Mouse (Mus musculus) CH12.LX (cell line): Measurements from ENCODE around the gene Rassf5.

Source experiments
- CTCF ChIP-seq, 2 experiments: IDR thresholded peaks in 1 of 2; conservative IDR thresholded peaks in 1 of 2; 2 replicates each; pipeline ENCODE4 v1.5.1; 2011 to 2012; ENCODE audit warnings: low read depth in 2 of 2, low read length in 2 of 2, improper control_type of control experiment in 1 of 2, inconsistent platforms in 1 of 2, mild to moderate bottlenecking in 1 of 2, moderate library complexity in 1 of 2
- EP300 ChIP-seq: IDR thresholded peaks from 2 replicates; pipeline ENCODE4 v1.6.1; 2011; ENCODE audit warnings: low read length, improper control_type of control experiment
- ETS1 ChIP-seq: conservative IDR thresholded peaks from 2 replicates; pipeline ENCODE4 v1.6.1; 2012; ENCODE audit warnings: low read depth, mild to moderate bottlenecking, inconsistent platforms, low read length, improper control_type of control experiment, moderate library complexity
- JUND ChIP-seq: conservative IDR thresholded peaks from 2 replicates; pipeline ENCODE4 v1.6.1; 2011; ENCODE audit warnings: low read depth, low read length, improper control_type of control experiment
- MAX ChIP-seq: IDR thresholded peaks from 2 replicates; pipeline ENCODE4 v1.6.1; 2011; ENCODE audit warnings: low read length, improper control_type of control experiment
- POLR2A ChIP-seq: IDR thresholded peaks from 2 replicates; pipeline ENCODE4 v1.6.1; 2011; ENCODE audit warnings: low read depth, mild to moderate bottlenecking, improper control_type of control experiment, low read length
- RCOR1 ChIP-seq: conservative IDR thresholded peaks from 2 replicates; pipeline ENCODE4 v1.6.1; 2012; ENCODE audit warnings: low read depth, mild to moderate bottlenecking, inconsistent platforms, low read length, improper control_type of control experiment
- USF1 ChIP-seq: IDR thresholded peaks from 2 replicates; pipeline ENCODE4 v1.6.1; 2014; ENCODE audit warnings: low read depth, mild to moderate bottlenecking, inconsistent platforms, low read length, improper control_type of control experiment

GRCm38 (mm10) chr1:131276831-131277230 is 31.8 kb upstream of the Rassf5 start:
- TF ChIP-seq USF1 (no peak), CTCF (conservative IDR thresholded peaks at IDR 0.05 in 1 of 2, IDR thresholded peaks at IDR 0.05 in 1 of 2; ENCODE audit: low read depth in 2 of 2, low read length in 2 of 2) (no peak), ETS1 (0 out of 2 replicates have a peak, but pooled peaks have one; percentile 5), EP300 (no peak), RCOR1 (no peak), JUND (no peak), POLR2A (no peak), MAX (no peak)
